Mouse (Mus musculus): ENCODE data around the gene Fkbp15. TPM values are rescaled to one million over a fixed set of nuclear protein-coding genes. Genes with fewer than 3 reads are reported as not detected.

Fkbp15 gene
- polyA plus RNA-seq (2015; fragmentation: Nextera tagmentation; extraction: Ambion mirVana), result 20.9 and 23.3 TPM in 2 replicates

GRCm38 (mm10) chr4:62360088-62360804 lies at the start of gene Fkbp15, which contains the start of gene Slc31a1:
Gene Fkbp15, minus strand, starts transcription at chr4:62360548.
Gene Slc31a1, plus strand, starts transcription at chr4:62360727.
- H3K4me2 ChIP-seq, result peak within 1 kb of the TSS; percentile 60
- H3K27ac ChIP-seq (replicated peaks), result peak within 1 kb of the TSS; percentile 83
- peak; percentile 100 for ATAC-seq (ENCODE audit: low FRiP score, low read depth)
- no peaks in the 10 kb centered on the region for H3K9me3 ChIP-seq
- WGBS, result under 1% methylated on average over 51 of the region's 51 CpGs
- peak within 1 kb of the TSS; percentile 82 for H3K4me3 ChIP-seq
- H3K27me3 ChIP-seq, result no peaks in the 10 kb centered on the region
- H3K9ac ChIP-seq, result peak within 1 kb of the TSS; percentile 75
- no peaks in the 10 kb centered on the region for H3K36me3 ChIP-seq
- H3K4me1 ChIP-seq (replicated peaks), result peaks cover 28% of the 10 kb centered on the region

GRCm38 (mm10) chr4:62409615-62410014 lies 49.3 kb upstream of the Fkbp15 start:
- WGBS, result 34% methylated on average over 6 of the region's 6 CpGs
- peak overlapping the region; percentile 79 for H3K27ac ChIP-seq (replicated peaks)
- peak overlapping the region; percentile 62 for H3K4me3 ChIP-seq

GRCm38 (mm10) chr4:62408601-62409282 lies 48.4 kb upstream of the Fkbp15 start, which contains the start of the genes Cdc26 and Prpf4:
Gene Cdc26, minus strand, starts transcription at chr4:62408642.
Gene Prpf4, plus strand, starts transcription at chr4:62408797.
- peak within 1 kb of the TSS; percentile 62 for H3K4me3 ChIP-seq
- H3K4me2 ChIP-seq, result peak within 1 kb of the TSS; percentile 68
- peak within 1 kb of the TSS; percentile 84 for H3K27ac ChIP-seq (replicated peaks)
- H3K9ac ChIP-seq, result peak within 1 kb of the TSS; percentile 78
- H3K27me3 ChIP-seq, result no peaks in the 10 kb centered on the region
- ATAC-seq (ENCODE audit: low FRiP score, low read depth), result peak; percentile 99
- peaks cover 41% of the 10 kb centered on the region for H3K4me1 ChIP-seq (replicated peaks)
- H3K36me3 ChIP-seq, result peaks cover 19% of the 10 kb centered on the region
- WGBS, result under 1% methylated on average over 39 of the region's 39 CpGs
- no peaks in the 10 kb centered on the region for H3K9me3 ChIP-seq

More at GRCm38 (mm10) chr4:62409615-62410014, 49.3 kb upstream of the Fkbp15 start:
- Histone ChIP-seq H3K4me1 (replicated peaks) (peaks cover 35% of the 10 kb centered on the region), H3K9me3 (no peaks in the 10 kb centered on the region), H3K9ac (peak overlapping the region; percentile 78), H3K27me3 (no peaks in the 10 kb centered on the region), H3K36me3 (peaks cover 22% of the 10 kb centered on the region), H3K4me2 (peak overlapping the region; percentile 68)
- ATAC-seq (ENCODE audit: low FRiP score, low read depth), result no peak

- H3K4me3 ChIP-seq, result peak overlapping the region; percentile 62
- ATAC-seq (ENCODE audit: low FRiP score, low read depth), result peak; percentile 69
- H3K27ac ChIP-seq (replicated peaks), result peak overlapping the region; percentile 84
- H3K9ac ChIP-seq, result peak overlapping the region; percentile 69
- peaks cover 13% of the 10 kb centered on the region for H3K36me3 ChIP-seq
- H3K27me3 ChIP-seq, result no peaks in the 10 kb centered on the region
- H3K4me2 ChIP-seq, result peak overlapping the region; percentile 68
- peaks cover 41% of the 10 kb centered on the region for H3K4me1 ChIP-seq (replicated peaks)
- H3K9me3 ChIP-seq, result no peaks in the 10 kb centered on the region
- under 1% methylated on average over 35 of the region's 35 CpGs for WGBS
Measured at GRCm38 (mm10) chr4:62407730-62408582, 47.6 kb upstream of the Fkbp15 start.

GRCm38 (mm10) chr4:62406133-62406532 lies 45.8 kb upstream of the Fkbp15 start:
- no peak overlapping the region for H3K9ac ChIP-seq
- ATAC-seq (ENCODE audit: low FRiP score, low read depth), result no peak
- WGBS, result 74% methylated on average over 4 of the region's 4 CpGs
- no peaks in the 10 kb centered on the region for H3K9me3 ChIP-seq
- H3K27me3 ChIP-seq, result no peaks in the 10 kb centered on the region
- H3K4me1 ChIP-seq (replicated peaks), result peaks cover 38% of the 10 kb centered on the region
- H3K4me2 ChIP-seq, result no peak overlapping the region
- peaks cover 18% of the 10 kb centered on the region for H3K36me3 ChIP-seq
- H3K4me3 ChIP-seq, result no peak overlapping the region
- H3K27ac ChIP-seq (replicated peaks), result no peak overlapping the region

GRCm38 (mm10) chr4:62398956-62399355 lies 38.6 kb upstream of the Fkbp15 start:
- Histone ChIP-seq H3K4me1 (replicated peaks) (no peaks in the 10 kb centered on the region), H3K27ac (replicated peaks) (no peak overlapping the region), H3K4me2 (no peak overlapping the region), H3K9me3 (no peaks in the 10 kb centered on the region), H3K4me3 (no peak overlapping the region), H3K36me3 (peaks cover 66% of the 10 kb centered on the region), H3K9ac (no peak overlapping the region), H3K27me3 (no peaks in the 10 kb centered on the region)
- ATAC-seq (ENCODE audit: low FRiP score, low read depth), result no peak
- 92% methylated on average over 3 of the region's 3 CpGs for WGBS

- WGBS, result 84% methylated on average over 4 of the region's 4 CpGs
- Histone ChIP-seq H3K36me3 (peaks cover 68% of the 10 kb centered on the region), H3K4me1 (replicated peaks) (no peaks in the 10 kb centered on the region), H3K9ac (no peak overlapping the region), H3K27ac (replicated peaks) (no peak overlapping the region), H3K27me3 (no peaks in the 10 kb centered on the region), H3K4me3 (no peak overlapping the region), H3K4me2 (no peak overlapping the region), H3K9me3 (no peaks in the 10 kb centered on the region)
- no peak for ATAC-seq (ENCODE audit: low FRiP score, low read depth)
Measured at GRCm38 (mm10) chr4:62397616-62398365, 37.4 kb upstream of the Fkbp15 start.

GRCm38 (mm10) chr4:62395806-62396205 lies 35.5 kb upstream of the Fkbp15 start:
- no peak overlapping the region for H3K27ac ChIP-seq (replicated peaks)
- H3K27me3 ChIP-seq, result no peaks in the 10 kb centered on the region
- no peaks in the 10 kb centered on the region for H3K4me1 ChIP-seq (replicated peaks)
- 92% methylated on average over 1 of the region's 1 CpGs for WGBS
- no peak overlapping the region for H3K4me2 ChIP-seq
- ATAC-seq (ENCODE audit: low FRiP score, low read depth), result no peak
- H3K36me3 ChIP-seq, result peaks cover 66% of the 10 kb centered on the region
- no peak overlapping the region for H3K4me3 ChIP-seq
- H3K9me3 ChIP-seq, result no peaks in the 10 kb centered on the region
- no peak overlapping the region for H3K9ac ChIP-seq

GRCm38 (mm10) chr4:62393459-62393858 lies 33.1 kb upstream of the Fkbp15 start:
- no peak overlapping the region for H3K27ac ChIP-seq (replicated peaks)
- no peak overlapping the region for H3K9ac ChIP-seq
- H3K27me3 ChIP-seq, result no peaks in the 10 kb centered on the region
- WGBS, result 20% methylated on average over 6 of the region's 6 CpGs
- no peak for ATAC-seq (ENCODE audit: low FRiP score, low read depth)
- no peak overlapping the region for H3K4me3 ChIP-seq
- peaks cover 62% of the 10 kb centered on the region for H3K36me3 ChIP-seq
- H3K4me1 ChIP-seq (replicated peaks), result no peaks in the 10 kb centered on the region
- H3K9me3 ChIP-seq, result no peaks in the 10 kb centered on the region
- no peak overlapping the region for H3K4me2 ChIP-seq

GRCm38 (mm10) chr4:62391892-62392291 lies 31.5 kb upstream of the Fkbp15 start:
- no peak overlapping the region for H3K27ac ChIP-seq (replicated peaks)
- no peaks in the 10 kb centered on the region for H3K4me1 ChIP-seq (replicated peaks)
- peaks cover 52% of the 10 kb centered on the region for H3K36me3 ChIP-seq
- no peak overlapping the region for H3K9ac ChIP-seq
- no peak overlapping the region for H3K4me3 ChIP-seq
- 89% methylated on average over 7 of the region's 7 CpGs for WGBS
- H3K27me3 ChIP-seq, result no peaks in the 10 kb centered on the region
- no peak overlapping the region for H3K4me2 ChIP-seq
- no peak for ATAC-seq (ENCODE audit: low FRiP score, low read depth)
- no peaks in the 10 kb centered on the region for H3K9me3 ChIP-seq

Data from hindbrain, embryonic 15.5 days (tissue).